Comparison of ENCODE assay signal across 10 mouse cellular contexts in the genomic region with DNA sequence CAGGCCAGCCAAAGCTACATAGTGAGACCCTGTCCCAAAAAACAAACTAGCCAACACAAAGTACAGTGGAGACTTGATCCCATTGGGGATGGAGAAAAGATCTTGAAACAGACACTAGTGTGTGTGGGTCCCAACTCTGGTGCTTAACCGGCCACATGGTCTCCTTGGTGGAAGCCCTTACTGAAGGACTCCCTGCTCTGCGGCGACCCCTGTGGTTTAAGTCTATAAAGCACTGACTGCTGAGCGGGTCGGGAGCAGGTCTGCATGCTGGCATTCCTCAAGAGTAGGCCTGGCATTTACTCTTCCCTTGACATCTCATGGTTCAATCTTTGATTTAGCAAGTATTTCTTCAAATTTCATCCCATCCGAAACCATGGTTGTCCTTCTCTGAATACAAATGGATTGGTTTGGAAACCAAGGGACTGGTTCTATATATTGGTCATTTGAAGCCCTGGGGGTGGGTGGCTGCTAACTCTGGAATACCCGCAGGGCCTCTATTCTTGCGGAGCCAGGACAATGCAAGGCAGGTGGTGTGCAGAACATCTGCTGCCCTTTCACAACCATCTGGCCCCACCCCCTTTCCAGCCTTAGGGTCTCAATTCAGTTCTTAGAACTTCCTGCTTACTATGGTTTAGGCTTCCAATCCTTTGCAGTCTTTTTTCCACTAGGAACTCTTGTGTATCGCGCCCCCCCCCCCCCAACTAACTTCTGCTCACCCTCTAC. TPM values are rescaled to one million over a fixed set of nuclear protein-coding genes. Genes with fewer than 3 reads are reported as not detected.
DNase-seq lines count a peak whose midpoint lies in the region; ATAC-seq and TF ChIP-seq lines count a peak whose summit lies in the region.
"Had no signal": no experiment of that assay in that cellular context is flagged by ENCODE, and none has a peak within 500 bp of the region (broad histone marks: within the 10 kb centered on the region; RNA-seq: fewer than 3 reads in every experiment).

No protein-coding gene starts in this region.

- WGBS in hindbrain, postnatal 0 days: 49% methylated on average over 10 of the region's 10 CpGs
- WGBS in hindbrain, embryonic 14.5 days: 51% methylated on average over 10 of the region's 10 CpGs

- no peaks in the 10 kb centered on the region for H3K4me1 ChIP-seq in hindbrain, postnatal 0 days (ENCODE audit: insufficient read depth, low read length)
- H3K4me1 ChIP-seq in hindbrain, embryonic 14.5 days (replicated peaks; ENCODE audit: control insufficient read depth, insufficient read depth, low read length): no peaks in the 10 kb centered on the region

- H3K27ac ChIP-seq in hindbrain, postnatal 0 days: no peak overlapping the region
- H3K27ac ChIP-seq in hindbrain, embryonic 14.5 days: no peak overlapping the region

- H3K27me3 ChIP-seq in hindbrain, postnatal 0 days (ENCODE audit: insufficient read depth, low read length): no peaks in the 10 kb centered on the region
- no peaks in the 10 kb centered on the region for H3K27me3 ChIP-seq in hindbrain, embryonic 14.5 days (ENCODE audit: control insufficient read depth, insufficient read depth, low read length)

- H3K4me2 ChIP-seq in hindbrain, postnatal 0 days (ENCODE audit: low read depth, low read length): no peak overlapping the region
- H3K4me2 ChIP-seq in hindbrain, embryonic 14.5 days (replicated peaks): no peak overlapping the region

- no peaks in the 10 kb centered on the region for H3K9me3 ChIP-seq in hindbrain, postnatal 0 days (ENCODE audit: low read length)
- no peaks in the 10 kb centered on the region for H3K9me3 ChIP-seq in hindbrain, embryonic 14.5 days (ENCODE audit: control insufficient read depth, low read length)

- TF ChIP-seq CTCF in hindbrain, postnatal 0 days (IDR thresholded peaks at IDR 0.05; ENCODE audit: low read depth): peak; percentile 40

- peak; percentile 34; the same call in 1 of the 2 replicates for ATAC-seq in hindbrain, postnatal 0 days
- ATAC-seq in hindbrain, embryonic 14.5 days (ENCODE audit: low FRiP score): no peak

- no peak overlapping the region for H3K9ac ChIP-seq in hindbrain, postnatal 0 days (replicated peaks; ENCODE audit: low read length)
- H3K9ac ChIP-seq in hindbrain, embryonic 14.5 days: no peak overlapping the region

- H3K4me3 ChIP-seq in hindbrain, postnatal 0 days (ENCODE audit: low read length): no peak overlapping the region
- no peak overlapping the region for H3K4me3 ChIP-seq in hindbrain, embryonic 14.5 days (replicated peaks; ENCODE audit: low read length)

- peak; percentile 32 for DNase-seq in hindbrain, postnatal 0 days (ENCODE audit: low spot score)
- DNase-seq in hindbrain, embryonic 14.5 days (ENCODE audit: low spot score): no peak
- peak; percentile 38 for DNase-seq in right cerebral cortex, postnatal 14 days
- DNase-seq in right cerebral cortex, adult 2 months (ENCODE audit: low spot score in 2 of 2): no peak
- peak; percentile 46 for DNase-seq in embryo, embryonic 10 days (ENCODE audit: low spot score)
- DNase-seq in retina, embryonic 14.5 days (ENCODE audit: low spot score): peak; percentile 35
- DNase-seq in urinary bladder, postnatal 4 days (ENCODE audit: low spot score in 2 of 2): no peak
- DNase-seq in adrenal gland, postnatal 4 days (ENCODE audit: low spot score in 2 of 2): no peak
- DNase-seq: cerebellum, postnatal 14 days; heart, adult 18-20 months had no signal

- H3K36me3 ChIP-seq in hindbrain, postnatal 0 days (ENCODE audit: insufficient read depth, low read length): peaks cover 43% of the 10 kb centered on the region
- peaks cover 45% of the 10 kb centered on the region for H3K36me3 ChIP-seq in hindbrain, embryonic 14.5 days (replicated peaks; ENCODE audit: control insufficient read depth, insufficient read depth)

RNA-seq across cellular contexts. Expression of a gene that starts 27.2 kb away (rescaled TPM):
- total RNA-seq in hindbrain, postnatal 0 days (2014; rRNA removed): 87.1 and 93.7 TPM in 2 replicates
- polyA plus RNA-seq in hindbrain, postnatal 0 days (2015; fragmentation: Nextera tagmentation; extraction: Ambion mirVana): 32.5 and 33.6 TPM in 2 replicates
- 52.8 and 53.7 TPM in 2 replicates for polyA plus RNA-seq in hindbrain, embryonic 14.5 days (2014; fragmentation: Nextera tagmentation; extraction: Ambion mirVana)
- 10 to 100 TPM; 61.5 to 66.3 TPM for total RNA-seq in adrenal gland, postnatal 4 days (2021)

Comparison
In these comparisons a context has a peak if more than half of its experiments do, and no peak if none do; other contexts are left out.
1. DNase-seq: peak in hindbrain, postnatal 0 days (single experiment), right cerebral cortex, postnatal 14 days (single experiment), embryo, embryonic 10 days (single experiment) and retina, embryonic 14.5 days (single experiment); none in hindbrain, embryonic 14.5 days (single experiment), right cerebral cortex, adult 2 months (0 of 2), urinary bladder, postnatal 4 days (0 of 2) and adrenal gland, postnatal 4 days (0 of 2).